Mouse (Mus musculus): ENCODE measurements around the gene Wdr41.

DNA sequence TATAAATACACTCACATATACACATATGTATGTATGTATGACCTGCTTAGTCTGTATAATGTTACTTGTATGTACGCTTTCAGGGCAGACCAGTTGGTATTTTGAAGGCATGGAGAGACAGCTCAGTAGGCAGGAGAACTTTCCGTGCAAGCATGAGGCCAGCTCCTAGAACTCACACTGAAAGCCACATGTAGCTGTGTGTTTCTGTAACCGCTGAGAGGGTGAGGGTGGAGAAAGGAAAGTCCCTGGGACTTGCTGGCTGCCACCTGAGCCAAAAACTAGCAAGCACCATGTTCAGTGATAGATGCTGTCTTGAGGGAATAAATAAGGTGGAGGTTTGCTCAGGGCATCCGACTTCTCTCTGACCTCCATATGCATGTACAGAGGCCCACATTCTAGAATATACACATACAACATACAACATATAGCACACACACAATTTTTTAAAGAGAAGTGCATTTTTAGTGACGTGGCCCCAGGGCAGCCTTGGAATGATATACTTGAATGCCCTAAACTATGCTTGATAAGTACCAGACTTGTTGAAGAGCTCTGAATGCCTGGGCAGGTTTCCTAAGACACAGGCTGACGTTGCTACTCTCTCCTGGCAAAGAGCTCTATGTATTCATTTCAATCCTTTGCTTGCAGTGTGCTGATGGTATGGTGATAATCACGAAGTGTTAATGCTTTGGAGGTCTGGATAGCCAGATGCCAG lies 35.6 kb downstream of the Wdr41 start:
- TF ChIP-seq POLR2A (IDR thresholded peaks at IDR 0.05; ENCODE audit: borderline replicate concordance, extremely low read depth, insufficient read depth, insufficient read length, poor library complexity, severe bottlenecking) = no peak
- TF ChIP-seq CTCF (IDR thresholded peaks at IDR 0.05; ENCODE audit: borderline replicate concordance, extremely low read depth, insufficient read depth, insufficient read length) = no peak

Measured in brain, embryonic 14.5 days (tissue).